Mouse (Mus musculus) embryonic facial prominence, embryonic 12.5 days (tissue): ENCODE measurements around the gene Ephb2. TPM values are rescaled to one million over a fixed set of nuclear protein-coding genes. Genes with fewer than 3 reads are reported as not detected.
A peak's percentile ranks its signal among the peaks of the same experiment; 100 is the strongest.

Experiments used
- ATAC-seq: fragments of 200-750 bp; cut with Nextera tagmentation; 2 replicates; pipeline ENCODE4 v1.8.0; 2017; ENCODE audit not compliant: insufficient number of reproducible peaks, insufficient read depth, low FRiP score, low TSS enrichment
- H3K27ac ChIP-seq: fragments of 300-500 bp; sonication (generic); 2 replicates; pipeline ENCODE4 v1.5.1; 2016; ENCODE audit warnings: mild to moderate bottlenecking
- H3K27me3 ChIP-seq: fragments of 300-500 bp; sonication (generic); 2 replicates; pipeline ENCODE4 v1.6.1; 2016; ENCODE audit warnings: mild to moderate bottlenecking, moderate library complexity
- H3K36me3 ChIP-seq: fragments of 300-500 bp; sonication (generic); 2 replicates; pipeline ENCODE4 v1.6.1; 2016; ENCODE audit warnings: mild to moderate bottlenecking
- H3K4me1 ChIP-seq: fragments of 300-500 bp; sonication (generic); 2 replicates; pipeline ENCODE4 v1.6.1; 2016
- H3K4me2 ChIP-seq: fragments of 300-500 bp; sonication (generic); replicated peaks from 2 replicates; pipeline ENCODE4 v1.6.1; 2016; ENCODE audit warnings: mild to moderate bottlenecking, moderate library complexity
- H3K4me3 ChIP-seq: fragments of 300-500 bp; sonication (generic); 2 replicates; pipeline ENCODE4 v1.5.1; 2016; ENCODE audit warnings: mild to moderate bottlenecking
- H3K9ac ChIP-seq: fragments of 300-500 bp; sonication (generic); 2 replicates; pipeline ENCODE4 v1.6.1; 2016; ENCODE audit warnings: mild to moderate bottlenecking, moderate library complexity
- H3K9me3 ChIP-seq: fragments of 300-500 bp; sonication (generic); 2 replicates; pipeline ENCODE4 v1.6.1; 2016; ENCODE audit warnings: mild to moderate bottlenecking, moderate library complexity
- WGBS: fragments of 180-500 bp; shearing (Covaris S2); methylation state at CpG from one replicate; pipeline ENCODE4 v1.1.7; 2016; 5-methylcytosine and 5-hydroxymethylcytosine counted together
- polyA plus RNA-seq: library from polyadenylated mRNA; unstranded; fragments of >200 nt; fragmentation: Nextera tagmentation; extraction: Ambion mirVana; gene quantifications from 2 replicates; pipeline ENCODE4 v1.2.1, GENCODE M21; 2016

Gene Ephb2
- polyA plus RNA-seq, 1 experiment from 2014 or later: 17.1 TPM

DNA sequence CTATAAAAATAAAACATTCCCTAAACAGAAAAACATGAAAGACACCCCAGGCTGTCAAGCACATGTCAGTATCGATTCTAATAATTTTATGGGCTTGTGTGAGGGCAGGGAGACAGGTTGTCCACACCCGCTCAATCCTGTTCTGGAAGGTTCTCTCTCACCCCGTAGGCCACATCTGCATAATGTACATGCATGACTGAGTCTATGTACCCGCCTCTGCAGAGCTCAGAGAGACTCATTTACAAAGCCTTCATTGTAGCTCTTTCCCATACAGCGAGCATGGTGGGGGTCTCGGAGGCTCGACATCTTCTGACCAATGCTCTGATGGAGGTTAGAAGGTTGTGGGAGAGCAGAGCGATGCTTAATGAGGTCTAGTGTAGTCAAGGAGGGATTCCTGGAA is 108.8 kb downstream of the Ephb2 start:
- H3K4me1 ChIP-seq: peaks cover 36% of the 10 kb centered on the region
- ATAC-seq: no peak
- no peak overlapping the region; the same call in 1 of the 2 replicates for H3K27ac ChIP-seq
- 60% methylated on average over 8 of the region's 8 CpGs for whole genome bisulfite sequencing
- H3K4me3 ChIP-seq: no peak overlapping the region
- H3K36me3 ChIP-seq: 0 out of 2 replicates have a peak, but pooled peaks cover 6% of the 10 kb centered on the region
- no peaks in the 10 kb centered on the region for H3K9me3 ChIP-seq
- no peak overlapping the region for H3K4me2 ChIP-seq
- no peak overlapping the region for H3K9ac ChIP-seq
- no peaks in the 10 kb centered on the region for H3K27me3 ChIP-seq

DNA sequence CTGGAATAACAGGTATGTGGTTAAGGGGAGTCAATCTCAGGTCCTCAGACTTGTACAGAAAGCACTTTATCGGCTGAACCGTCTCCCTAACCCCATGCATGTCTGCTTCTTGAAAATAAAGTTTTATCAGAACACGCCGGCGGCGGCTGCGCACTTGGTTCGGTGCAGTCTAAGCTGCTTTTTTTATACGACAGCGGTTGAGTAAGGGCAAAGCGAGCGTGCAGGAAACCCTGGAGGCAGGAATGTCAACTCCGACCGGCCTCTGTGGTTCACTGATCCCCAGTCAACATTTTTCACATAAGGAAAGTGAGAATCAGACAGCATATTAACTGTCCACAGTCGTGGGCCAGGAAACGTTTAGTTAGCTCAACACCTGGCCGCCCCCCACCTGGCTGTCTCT is 111.1 kb downstream of the Ephb2 start:
- Histone ChIP-seq H3K27me3 (no peaks in the 10 kb centered on the region), H3K4me2 (no peak overlapping the region), H3K27ac (no peak overlapping the region), H3K9ac (no peak overlapping the region), H3K4me3 (no peak overlapping the region), H3K4me1 (peaks cover 30% of the 10 kb centered on the region; the same call in 1 of the 2 replicates), H3K36me3 (0 out of 2 replicates have a peak, but pooled peaks cover 6% of the 10 kb centered on the region), H3K9me3 (no peaks in the 10 kb centered on the region)
- 0 out of 2 replicates have a peak, but pooled peaks have one; percentile 30 for ATAC-seq
- 36% methylated on average over 17 of the region's 17 CpGs for WGBS

DNA sequence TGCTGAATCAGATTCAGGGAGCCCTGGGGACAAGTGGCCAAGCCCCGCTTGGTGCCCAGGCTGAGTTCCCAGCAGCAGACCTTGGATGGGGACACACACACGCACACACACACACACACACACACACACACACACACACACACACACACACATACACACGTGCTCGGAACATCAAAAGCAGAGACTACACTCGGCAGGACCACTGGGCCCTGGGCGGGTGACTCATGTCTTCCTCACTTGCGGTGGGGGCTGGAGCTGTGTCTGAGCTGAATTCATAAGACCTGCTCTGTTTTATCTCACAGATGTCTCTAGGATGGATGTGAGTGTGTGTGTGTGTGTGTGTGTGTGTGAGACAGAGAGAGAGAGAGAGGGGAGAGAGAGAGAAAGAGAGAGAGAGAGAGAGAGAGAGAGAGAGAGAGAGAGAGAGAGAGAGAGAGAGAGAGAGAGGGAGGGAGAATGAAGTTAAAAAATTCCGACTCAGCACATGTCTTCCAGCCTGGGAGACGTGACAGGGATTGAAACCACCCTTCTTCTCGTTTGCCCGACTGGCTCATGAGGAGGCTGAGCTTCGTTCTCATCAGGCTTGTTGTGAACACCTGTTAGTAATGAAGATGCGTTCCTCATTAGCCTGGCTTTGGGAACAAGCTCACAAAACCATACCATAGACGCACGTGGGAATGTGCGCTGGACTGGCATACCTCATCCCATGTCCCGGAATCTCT is 113.3 kb downstream of the Ephb2 start:
- peaks cover 30% of the 10 kb centered on the region; the same call in 1 of the 2 replicates for H3K4me1 ChIP-seq
- ATAC-seq: no peak
- no peaks in the 10 kb centered on the region for H3K9me3 ChIP-seq
- no peak overlapping the region for H3K4me3 ChIP-seq
- H3K36me3 ChIP-seq: no peaks in the 10 kb centered on the region
- no peaks in the 10 kb centered on the region for H3K27me3 ChIP-seq
- H3K9ac ChIP-seq: no peak overlapping the region
- no peak overlapping the region for H3K4me2 ChIP-seq
- WGBS: 39% methylated on average over 16 of the region's 17 CpGs
- no peak overlapping the region for H3K27ac ChIP-seq

DNA sequence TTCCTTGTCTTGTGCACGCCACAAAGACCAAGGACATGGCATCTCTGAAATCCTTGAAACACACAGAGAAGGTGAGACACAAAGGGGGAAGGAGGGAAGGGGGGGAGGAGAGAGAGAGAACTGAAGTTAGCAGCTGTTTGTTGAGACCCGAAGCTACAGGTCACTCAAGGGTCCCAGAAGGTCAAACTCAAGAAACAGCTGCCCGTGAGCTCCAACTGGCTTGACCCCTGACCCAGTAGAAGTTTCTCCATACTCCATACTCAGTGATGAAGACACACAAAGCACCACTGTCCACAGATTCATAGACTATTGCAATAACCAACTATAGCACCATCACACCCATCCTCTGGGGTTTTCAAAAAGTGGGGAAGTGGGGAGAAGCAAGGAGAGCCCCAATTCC is 113.9 kb downstream of the Ephb2 start:
- no peaks in the 10 kb centered on the region for H3K36me3 ChIP-seq
- H3K27me3 ChIP-seq: no peaks in the 10 kb centered on the region
- peaks cover 30% of the 10 kb centered on the region; the same call in 1 of the 2 replicates for H3K4me1 ChIP-seq
- H3K9ac ChIP-seq: no peak overlapping the region
- H3K9me3 ChIP-seq: no peaks in the 10 kb centered on the region
- H3K4me2 ChIP-seq: no peak overlapping the region
- H3K4me3 ChIP-seq: no peak overlapping the region
- no peak for ATAC-seq
- H3K27ac ChIP-seq: no peak overlapping the region
- 34% methylated on average over 3 of the region's 3 CpGs for WGBS

DNA sequence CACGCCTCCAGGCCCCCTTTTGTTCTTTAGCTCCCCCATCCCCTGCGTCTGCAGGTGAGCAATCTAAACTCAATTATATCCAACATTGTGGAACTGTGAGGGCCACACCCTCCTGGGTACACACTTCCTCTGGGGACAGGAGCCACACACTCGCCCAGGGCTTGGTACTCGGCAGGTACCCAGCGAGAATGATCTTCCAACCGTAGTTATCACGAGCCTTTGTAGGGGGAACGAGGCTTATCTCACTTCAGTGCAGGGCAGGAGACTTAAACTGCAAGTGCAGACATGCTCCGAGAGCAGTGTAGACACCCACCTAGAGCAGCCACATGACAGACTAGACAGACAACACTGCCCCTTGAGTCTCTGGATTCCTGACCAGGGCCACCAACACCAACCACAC is 115.8 kb downstream of the Ephb2 start:
- Histone ChIP-seq H3K9ac (no peak overlapping the region), H3K27me3 (no peaks in the 10 kb centered on the region), H3K36me3 (no peaks in the 10 kb centered on the region), H3K9me3 (no peaks in the 10 kb centered on the region), H3K4me3 (no peak overlapping the region), H3K4me2 (no peak overlapping the region), H3K4me1 (peaks cover 22% of the 10 kb centered on the region; the same call in 1 of the 2 replicates), H3K27ac (no peak overlapping the region)
- 86% methylated on average over 9 of the region's 9 CpGs for WGBS
- no peak for ATAC-seq

DNA sequence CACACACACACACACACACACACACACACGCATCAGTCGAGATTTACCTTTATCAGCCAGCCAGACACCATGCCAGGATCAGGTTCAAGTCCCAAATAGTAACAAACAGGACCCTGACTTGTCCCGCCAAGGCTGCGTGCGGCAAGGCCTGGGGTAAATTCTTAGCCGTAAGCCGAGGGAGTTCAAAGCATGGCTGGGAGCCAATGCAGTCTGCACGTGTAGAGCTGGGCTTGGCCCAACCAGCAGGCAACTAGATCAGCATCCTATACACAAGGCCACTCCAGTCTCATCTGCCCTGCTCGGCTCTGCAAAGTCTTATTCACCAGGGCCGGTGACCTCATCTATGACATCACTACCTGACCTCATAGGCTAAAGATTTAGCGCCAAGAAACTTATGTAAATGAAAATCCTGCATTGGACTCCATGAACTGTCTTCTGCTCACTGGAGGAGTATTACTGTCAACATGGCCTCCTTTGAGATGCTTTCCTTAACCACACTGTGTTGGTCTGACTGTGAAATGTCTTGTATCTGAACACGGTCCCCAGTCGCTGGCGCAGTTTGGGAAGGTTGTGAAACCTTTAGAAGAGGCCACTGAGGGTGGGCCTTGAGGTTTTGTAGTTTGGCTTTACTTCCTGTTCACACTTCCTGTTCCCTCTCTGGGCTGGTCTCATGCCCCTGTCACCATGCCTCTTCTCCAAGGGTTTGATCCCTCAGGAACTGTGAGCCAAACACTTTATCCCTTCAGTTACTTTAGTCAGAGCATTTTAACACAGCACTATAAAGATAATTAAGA is 117.4 kb downstream of the Ephb2 start:
- WGBS: 94% methylated on average over 14 of the region's 14 CpGs

DNA sequence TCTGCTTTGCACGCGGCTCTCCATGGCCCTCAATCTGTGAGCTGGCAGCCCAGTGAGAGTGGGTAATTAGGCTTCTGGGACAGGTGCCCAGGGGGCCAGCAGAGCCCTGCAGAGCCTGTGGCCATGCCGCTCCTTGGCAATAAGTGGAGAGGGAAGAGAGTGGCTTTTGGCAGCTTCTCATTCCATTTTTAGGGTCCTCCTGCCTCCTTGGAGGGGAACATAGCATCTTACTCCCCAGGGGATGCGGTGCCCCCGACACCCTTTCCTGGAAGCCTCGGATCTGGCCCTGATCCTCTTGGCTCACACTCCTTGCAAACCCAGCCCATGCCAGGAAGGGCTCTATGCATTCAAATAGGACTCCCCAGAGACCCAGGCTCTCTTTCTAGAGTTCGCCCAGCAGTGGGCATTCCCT is 119.2 kb downstream of the Ephb2 start:
- 82% methylated on average over 7 of the region's 7 CpGs for WGBS
- no peaks in the 10 kb centered on the region for H3K36me3 ChIP-seq
- H3K27ac ChIP-seq: no peak overlapping the region
- H3K9ac ChIP-seq: no peak overlapping the region
- no peak for ATAC-seq
- no peak overlapping the region for H3K4me2 ChIP-seq
- no peaks in the 10 kb centered on the region for H3K9me3 ChIP-seq
- no peak overlapping the region for H3K4me3 ChIP-seq
- H3K27me3 ChIP-seq: no peaks in the 10 kb centered on the region
- H3K4me1 ChIP-seq: peaks cover 15% of the 10 kb centered on the region; the same call in 1 of the 2 replicates

More for the DNA sequence above, 117.4 kb downstream of the Ephb2 start:
- H3K4me1 ChIP-seq: peaks cover 20% of the 10 kb centered on the region; the same call in 1 of the 2 replicates
- ATAC-seq: no peak
- no peaks in the 10 kb centered on the region for H3K27me3 ChIP-seq
- H3K9ac ChIP-seq: no peak overlapping the region
- H3K27ac ChIP-seq: no peak overlapping the region
- H3K9me3 ChIP-seq: no peaks in the 10 kb centered on the region
- H3K4me3 ChIP-seq: no peak overlapping the region
- H3K36me3 ChIP-seq: no peaks in the 10 kb centered on the region
- no peak overlapping the region for H3K4me2 ChIP-seq

DNA sequence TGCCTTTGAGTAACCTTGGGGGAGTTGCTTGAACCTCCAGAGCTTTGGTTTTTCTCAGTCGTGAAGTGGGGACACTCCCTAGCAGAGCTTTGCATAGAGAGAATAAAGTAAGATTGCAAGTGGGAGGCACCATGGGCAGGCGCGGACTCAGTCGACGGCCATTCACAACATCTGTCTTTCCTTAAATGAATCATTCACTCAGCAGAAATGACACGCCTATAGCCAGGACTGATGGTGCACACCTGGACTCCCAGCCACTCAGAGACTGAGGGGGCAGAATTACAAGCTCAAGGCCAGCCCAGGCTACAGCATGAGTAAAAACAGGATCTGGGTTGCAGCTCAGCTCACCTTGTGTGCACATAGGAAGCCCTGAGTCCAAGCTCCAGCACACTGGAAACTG is 121.3 kb downstream of the Ephb2 start:
- Histone ChIP-seq H3K4me3 (no peak overlapping the region), H3K4me2 (no peak overlapping the region), H3K27ac (no peak overlapping the region), H3K4me1 (peaks cover 11% of the 10 kb centered on the region; the same call in 1 of the 2 replicates), H3K9me3 (no peaks in the 10 kb centered on the region), H3K36me3 (no peaks in the 10 kb centered on the region), H3K9ac (no peak overlapping the region), H3K27me3 (no peaks in the 10 kb centered on the region)
- WGBS: 37% methylated on average over 6 of the region's 6 CpGs
- ATAC-seq: no peak

DNA sequence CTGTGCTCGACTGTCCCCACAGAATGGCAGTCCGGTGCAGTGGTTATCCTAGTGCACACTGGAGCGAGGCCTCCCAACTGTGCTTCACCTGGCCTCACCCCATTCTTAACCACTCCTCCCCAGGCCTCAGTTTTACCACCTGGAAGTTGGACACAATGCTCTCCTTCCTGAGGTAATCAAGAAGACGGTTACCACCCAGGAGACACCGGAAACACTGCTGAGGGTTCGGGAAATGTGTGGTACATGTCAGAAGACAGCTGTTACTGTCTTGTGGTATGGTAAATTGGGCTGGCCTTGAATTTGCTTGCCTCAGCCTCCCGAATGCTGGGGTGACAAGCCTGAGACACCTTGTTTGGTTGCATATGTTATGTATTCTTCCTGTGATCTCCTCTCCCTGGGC is 121.9 kb downstream of the Ephb2 start:
- H3K27me3 ChIP-seq: no peaks in the 10 kb centered on the region
- H3K4me2 ChIP-seq: no peak overlapping the region
- no peaks in the 10 kb centered on the region for H3K9me3 ChIP-seq
- H3K9ac ChIP-seq: no peak overlapping the region
- peaks cover 11% of the 10 kb centered on the region; the same call in 1 of the 2 replicates for H3K4me1 ChIP-seq
- WGBS: 87% methylated on average over 7 of the region's 7 CpGs
- H3K4me3 ChIP-seq: no peak overlapping the region
- ATAC-seq: no peak
- no peaks in the 10 kb centered on the region for H3K36me3 ChIP-seq
- no peak overlapping the region for H3K27ac ChIP-seq

DNA sequence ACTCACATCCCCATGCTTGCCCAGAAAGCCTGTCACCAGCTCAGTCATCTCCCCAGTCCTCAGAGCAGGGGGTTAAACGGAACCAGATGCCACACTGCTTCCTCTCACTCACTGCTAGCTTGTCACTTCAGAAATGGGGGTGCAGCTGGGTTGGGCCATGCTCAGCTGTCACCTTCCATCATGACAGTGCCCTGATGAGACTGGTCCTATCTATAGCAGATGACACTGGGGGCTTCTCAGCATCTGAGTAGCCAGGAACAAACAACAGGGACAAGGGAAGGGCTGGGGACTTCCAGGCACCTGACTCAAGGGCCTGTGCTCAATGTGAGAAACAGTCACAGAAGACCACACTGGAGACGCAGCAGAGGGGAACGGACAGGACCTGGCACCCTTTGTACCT is 122.4 kb downstream of the Ephb2 start:
- Histone ChIP-seq H3K4me1 (peaks cover 11% of the 10 kb centered on the region; the same call in 1 of the 2 replicates), H3K9me3 (no peaks in the 10 kb centered on the region), H3K4me2 (no peak overlapping the region), H3K9ac (no peak overlapping the region), H3K36me3 (no peaks in the 10 kb centered on the region), H3K27ac (no peak overlapping the region), H3K27me3 (no peaks in the 10 kb centered on the region), H3K4me3 (no peak overlapping the region)
- 70% methylated on average over 3 of the region's 3 CpGs for WGBS
- no peak for ATAC-seq

DNA sequence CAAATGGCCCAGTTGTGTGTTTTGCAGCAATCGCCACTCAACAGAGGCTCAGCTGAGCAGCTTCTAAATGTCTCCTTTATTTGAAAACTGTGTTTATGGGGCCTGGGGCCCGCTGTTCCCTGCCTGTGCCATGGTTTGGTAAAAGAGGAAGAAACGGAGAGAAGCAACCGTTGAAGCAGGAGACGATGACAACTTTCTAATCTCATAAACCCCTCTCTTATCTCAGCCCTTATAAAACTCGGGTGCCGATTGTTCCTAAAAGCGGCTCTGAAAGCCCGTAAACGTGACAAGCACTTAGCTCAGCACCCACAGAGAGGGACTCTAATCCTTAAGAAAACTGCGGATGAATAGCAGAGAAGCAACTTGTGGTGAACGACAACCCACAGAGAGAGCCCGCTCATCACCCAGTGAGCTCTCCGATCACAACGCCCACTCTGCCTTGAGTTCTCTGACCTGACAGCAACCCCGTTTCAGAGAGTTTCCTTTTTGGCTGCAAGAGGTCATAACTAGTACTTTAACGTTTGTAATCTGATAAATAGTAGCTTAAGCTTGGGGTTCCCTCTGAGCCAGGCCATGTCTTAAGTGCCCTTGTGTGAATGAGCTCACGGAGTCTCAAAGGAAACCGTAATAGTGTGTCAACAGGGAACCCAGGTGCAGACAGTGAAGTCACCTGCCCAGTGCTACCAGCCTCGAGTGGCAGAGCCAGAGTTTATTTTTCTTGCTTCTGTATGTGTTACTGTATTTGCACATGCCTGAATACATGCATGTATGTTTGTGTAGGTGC is 123.6 kb downstream of the Ephb2 start:
- Histone ChIP-seq H3K4me1 (peaks cover 11% of the 10 kb centered on the region; the same call in 1 of the 2 replicates), H3K9me3 (no peaks in the 10 kb centered on the region)
- 45% methylated on average over 20 of the region's 20 CpGs for WGBS

More for the DNA sequence above, 123.6 kb downstream of the Ephb2 start:
- no peak overlapping the region for H3K9ac ChIP-seq
- no peak overlapping the region for H3K4me3 ChIP-seq
- H3K27ac ChIP-seq: no peak overlapping the region
- H3K4me2 ChIP-seq: no peak overlapping the region
- no peak for ATAC-seq
- no peaks in the 10 kb centered on the region for H3K27me3 ChIP-seq
- no peaks in the 10 kb centered on the region for H3K36me3 ChIP-seq
